Mouse (Mus musculus) neutrophil, adult 5-6 weeks (primary cell): ENCODE data around the gene Foxn3. TPM values are rescaled to one million over a fixed set of nuclear protein-coding genes. Genes with fewer than 3 reads are reported as not detected.

Experiments
- ATAC-seq: fragments of 151-379, 151-347 bp; 2 replicates; pipeline ENCODE4 v1.8.0; 2017; ENCODE audit warnings: mild to moderate bottlenecking, moderate TSS enrichment; ENCODE audit not compliant: insufficient number of reproducible peaks, poor library complexity, low FRiP score, severe bottlenecking; ENCODE audit errors: extremely low read depth
- total RNA-seq: library from RNA; stranded (forward); fragments of 200-1000 nt; gene quantifications from 2 replicates; pipeline ENCODE4 v1.2.3, GENCODE M21; 2017

Foxn3 gene
- total RNA-seq, 1 experiment from 2014 or later = 92.8 TPM

- ATAC-seq = no peak
These were observed 332.1 kb downstream of the Foxn3 start for GRCm38 (mm10) chr12:99231321-99231720.

- no peak for ATAC-seq
These were observed 332.7 kb downstream of the Foxn3 start for GRCm38 (mm10) chr12:99230783-99231048.

- no peak for ATAC-seq
These were observed 333.2 kb downstream of the Foxn3 start for GRCm38 (mm10) chr12:99229973-99230782.

- ATAC-seq = no peak
These were observed 335.9 kb downstream of the Foxn3 start for GRCm38 (mm10) chr12:99227313-99227952.

- peak; percentile 92 for ATAC-seq
These were observed 338.3 kb downstream of the Foxn3 start for GRCm38 (mm10) chr12:99224863-99225603.

GRCm38 (mm10) chr12:99221087-99221846, 342.1 kb downstream of the Foxn3 start:
- no peak for ATAC-seq

- ATAC-seq = no peak
These were observed 343.0 kb downstream of the Foxn3 start for GRCm38 (mm10) chr12:99220333-99220732.

GRCm38 (mm10) chr12:99219812-99220211, 343.6 kb downstream of the Foxn3 start:
- no peak for ATAC-seq

- ATAC-seq = no peak
These were observed 346.2 kb downstream of the Foxn3 start for GRCm38 (mm10) chr12:99217145-99217698.

- no peak for ATAC-seq
These were observed 347.0 kb downstream of the Foxn3 start for GRCm38 (mm10) chr12:99216341-99216761.

- ATAC-seq = no peak
These were observed 347.7 kb downstream of the Foxn3 start for GRCm38 (mm10) chr12:99215521-99216255.

GRCm38 (mm10) chr12:99214098-99214497, 349.3 kb downstream of the Foxn3 start:
- no peak for ATAC-seq

GRCm38 (mm10) chr12:99213218-99213617, 350.2 kb downstream of the Foxn3 start:
- peak; percentile 42; the same call in 1 of the 2 replicates for ATAC-seq

- ATAC-seq = no peak
These were observed 353.6 kb downstream of the Foxn3 start for GRCm38 (mm10) chr12:99209801-99210200.

GRCm38 (mm10) chr12:99208251-99208650, 355.1 kb downstream of the Foxn3 start:
- ATAC-seq = no peak

- no peak for ATAC-seq
These were observed 356.3 kb downstream of the Foxn3 start for GRCm38 (mm10) chr12:99207014-99207612.

- no peak for ATAC-seq
These were observed 357.6 kb downstream of the Foxn3 start for GRCm38 (mm10) chr12:99205734-99206133.

GRCm38 (mm10) chr12:99199124-99199483, 364.3 kb downstream of the Foxn3 start:
- no peak for ATAC-seq
